ENCODE assay signal across 12 mouse cellular contexts in the genomic region with DNA sequence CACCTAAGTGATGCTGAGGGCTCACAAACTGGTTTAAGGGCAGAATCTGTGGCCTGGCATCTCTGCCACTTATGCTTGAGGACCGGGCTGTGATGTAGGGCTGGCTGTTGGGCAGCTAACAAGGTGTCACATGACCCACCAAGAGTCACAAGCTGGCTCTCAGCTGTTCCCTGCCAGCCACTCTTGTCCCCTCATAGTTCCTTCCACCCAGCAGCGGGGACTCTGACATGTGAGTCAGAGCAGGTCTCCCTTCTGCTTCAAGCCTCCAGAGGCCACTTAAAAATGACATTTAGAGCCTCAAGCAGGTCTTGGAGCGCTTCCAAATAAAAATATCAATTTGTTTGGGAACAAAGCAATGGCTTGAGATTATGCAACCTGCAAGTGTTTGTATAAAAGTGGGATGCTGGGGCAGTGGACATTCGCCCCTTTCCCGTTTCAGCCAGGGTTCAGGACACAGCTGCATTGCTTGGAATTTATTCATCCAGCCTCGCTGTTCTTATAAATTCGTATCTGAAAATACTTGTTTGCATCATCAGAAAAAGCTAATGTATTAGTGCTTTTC.
DNase-seq lines count a peak whose midpoint lies in the region; ATAC-seq and TF ChIP-seq lines count a peak whose summit lies in the region.
"Had no signal": no experiment of that assay in that cellular context is flagged by ENCODE, and none has a peak within 500 bp of the region (broad histone marks: within the 10 kb centered on the region; RNA-seq: fewer than 3 reads in every experiment).

No protein-coding gene starts in this region.

- no peak for TF ChIP-seq POLR2A in heart, adult 2 months (IDR thresholded peaks at IDR 0.05; ENCODE audit: insufficient read depth, low read depth, low read length)

- H3K79me2 ChIP-seq in heart, adult 2 months (replicated peaks; ENCODE audit: control insufficient read depth, insufficient read depth, low read length) = no peaks in the 10 kb centered on the region

- no peak overlapping the region for H3K9ac ChIP-seq in heart, embryonic 12.5 days
- no peak overlapping the region for H3K9ac ChIP-seq in heart, adult 2 months (ENCODE audit: low read depth, low read length)
- no peak overlapping the region for H3K9ac ChIP-seq in heart, embryonic 16.5 days (ENCODE audit: low read length)

- H3K9me3 ChIP-seq in heart, embryonic 12.5 days (replicated peaks) = no peaks in the 10 kb centered on the region
- 0 out of 2 replicates have a peak, but pooled peaks cover 3% of the 10 kb centered on the region for H3K9me3 ChIP-seq in heart, embryonic 16.5 days (replicated peaks; ENCODE audit: control insufficient read depth, low read length)

- H3K27ac ChIP-seq in heart, embryonic 12.5 days (ENCODE audit: poor library complexity, severe bottlenecking) = peak overlapping the region; percentile 49; the same call in 1 of the 2 replicates
- no peak overlapping the region for H3K27ac ChIP-seq in heart, adult 2 months
- no peak overlapping the region; the same call in 1 of the 2 replicates for H3K27ac ChIP-seq in heart, embryonic 16.5 days (ENCODE audit: low read length)
- H3K27ac ChIP-seq: left cerebral cortex, adult 2 months had no signal

- TF ChIP-seq EP300 in heart, adult 2 months (IDR thresholded peaks at IDR 0.05; ENCODE audit: insufficient read depth, low read depth, low read length) = no peak

- DNase-seq in adrenal gland, postnatal 36 days = peak; percentile 17 to 21
- no peak for DNase-seq in adrenal gland, postnatal 4 days (ENCODE audit: low spot score in 2 of 2)
- DNase-seq in heart, adult 2 months = no peak
- DNase-seq in lung, postnatal 10 days = peak; percentile 19
- no peak for DNase-seq in spleen, postnatal 36 days (ENCODE audit: low spot score in 2 of 2)
- DNase-seq in thymus, postnatal 36 days = no peak
- DNase-seq: embryo, embryonic 11 days; kidney, postnatal 10 days had no signal

- intact Hi-C loops in heart, adult 2 months (cut with DNase I) = no loop called here

- ATAC-seq in heart, embryonic 12.5 days (ENCODE audit: insufficient number of reproducible peaks, low FRiP score) = no peak
- peak; percentile 85 for ATAC-seq in heart, embryonic 16.5 days (replicated peaks; ENCODE audit: extremely low read depth, insufficient read depth, low FRiP score)
- ATAC-seq: Patski had no signal

- no peaks in the 10 kb centered on the region for H3K36me3 ChIP-seq in heart, embryonic 12.5 days
- no peaks in the 10 kb centered on the region for H3K36me3 ChIP-seq in heart, adult 2 months (ENCODE audit: control insufficient read depth, insufficient read depth, low read length)
- no peaks in the 10 kb centered on the region for H3K36me3 ChIP-seq in heart, embryonic 16.5 days (ENCODE audit: control insufficient read depth, insufficient read depth)

- no peak for TF ChIP-seq CTCF in heart, adult 2 months (IDR thresholded peaks at IDR 0.05)

- no peaks in the 10 kb centered on the region for H3K27me3 ChIP-seq in heart, embryonic 12.5 days (replicated peaks)
- no peaks in the 10 kb centered on the region for H3K27me3 ChIP-seq in heart, adult 2 months (ENCODE audit: control insufficient read depth, insufficient read depth, low read length)
- 0 out of 2 replicates have a peak, but pooled peaks cover 2% of the 10 kb centered on the region for H3K27me3 ChIP-seq in heart, embryonic 16.5 days (ENCODE audit: control insufficient read depth, insufficient read depth, low read length)
- H3K27me3 ChIP-seq: Patski had no signal

- no peak overlapping the region for H3K4me2 ChIP-seq in heart, embryonic 12.5 days
- no peak overlapping the region for H3K4me2 ChIP-seq in heart, embryonic 16.5 days (ENCODE audit: low read depth, low read length)

- peaks cover 20% of the 10 kb centered on the region for H3K4me1 ChIP-seq in heart, embryonic 12.5 days (replicated peaks)
- no peaks in the 10 kb centered on the region for H3K4me1 ChIP-seq in heart, adult 2 months (ENCODE audit: control insufficient read depth, insufficient read depth, low read length)
- H3K4me1 ChIP-seq in heart, embryonic 16.5 days (ENCODE audit: control insufficient read depth, insufficient read depth, low read length) = peaks cover 5% of the 10 kb centered on the region; the same call in 1 of the 2 replicates

- H3K4me3 ChIP-seq in heart, embryonic 12.5 days = no peak overlapping the region
- no peak overlapping the region for H3K4me3 ChIP-seq in heart, adult 2 months
- H3K4me3 ChIP-seq in heart, embryonic 16.5 days (ENCODE audit: low read length) = no peak overlapping the region
- H3K4me3 ChIP-seq: left cerebral cortex, adult 2 months had no signal

- WGBS in heart, embryonic 12.5 days = 58% methylated on average over 7 of the region's 7 CpGs
- WGBS in heart, adult 2 months = 51% methylated on average over 7 of the region's 7 CpGs
- WGBS in heart, embryonic 16.5 days = 47% methylated on average over 7 of the region's 7 CpGs

Comparison
In these comparisons a context has a peak if more than half of its experiments do, and no peak if none do; other contexts are left out.
1. DNase-seq: peak in adrenal gland, postnatal 36 days (2 of 2) and lung, postnatal 10 days (single experiment); none in adrenal gland, postnatal 4 days (0 of 2), heart, adult 2 months (0 of 2), spleen, postnatal 36 days (0 of 2) and thymus, postnatal 36 days (0 of 2).